Mouse (Mus musculus) C2C12 (cell line): ENCODE results near the gene Spocd1. TPM values are rescaled to one million over a fixed set of nuclear protein-coding genes. Genes with fewer than 3 reads are reported as not detected.

ENCODE experiments used
- H3K27me3 ChIP-seq: one replicate; pipeline ENCODE4 v1.6.1; 2011; ENCODE audit not compliant: control insufficient read depth, insufficient read depth, insufficient read length
- H3K36me3 ChIP-seq: one replicate; pipeline ENCODE4 v1.6.1; 2011; ENCODE audit not compliant: control insufficient read depth, insufficient read depth
- H3K4me3 ChIP-seq: one replicate; pipeline ENCODE4 v1.5.1; 2011; ENCODE audit warnings: mild to moderate bottlenecking, control low read depth; ENCODE audit not compliant: poor library complexity, insufficient read depth, severe bottlenecking
- H3K79me2 ChIP-seq: one replicate; pipeline ENCODE4 v1.6.1; 2011; ENCODE audit not compliant: control insufficient read depth, insufficient read depth
- H3K79me3 ChIP-seq: one replicate; pipeline ENCODE4 v1.6.1; 2011; ENCODE audit warnings: low read depth, control low read depth
- H3ac ChIP-seq: one replicate; pipeline ENCODE3; 2011; ENCODE audit warnings: low read depth; ENCODE audit not compliant: control insufficient read depth, insufficient read length
- CEBPB ChIP-seq: IDR thresholded peaks from one replicate; pipeline ENCODE4 v1.6.1; 2011; ENCODE audit warnings: low read depth, mild to moderate bottlenecking, control low read depth, moderate library complexity
- CTCF ChIP-seq: IDR thresholded peaks from one replicate; pipeline ENCODE4 v1.5.1; 2011; ENCODE audit not compliant: control insufficient read depth, insufficient read depth, insufficient read length
- FOSL1 ChIP-seq: IDR thresholded peaks from one replicate; pipeline ENCODE4 v1.8.0; 2011; ENCODE audit warnings: mild to moderate bottlenecking, low read length; ENCODE audit not compliant: poor library complexity, insufficient read depth, severe bottlenecking
- MAX ChIP-seq: IDR thresholded peaks from one replicate; pipeline ENCODE4 v1.6.1; 2011; ENCODE audit warnings: mild to moderate bottlenecking, control low read depth
- MYOD1 ChIP-seq: IDR thresholded peaks from one replicate; pipeline ENCODE4 v1.6.1; 2011; ENCODE audit warnings: low read depth; ENCODE audit not compliant: control insufficient read depth, insufficient read length
- MYOG ChIP-seq: IDR thresholded peaks from one replicate; pipeline ENCODE4 v1.6.1; 2011; ENCODE audit not compliant: control insufficient read depth, insufficient read length; ENCODE audit errors: extremely low read depth
- USF1 ChIP-seq: IDR thresholded peaks from one replicate; pipeline ENCODE4 v1.6.1; 2011; ENCODE audit warnings: low read depth, mild to moderate bottlenecking, control low read depth, moderate library complexity
- long read RNA-seq, 2 experiments: library from polyadenylated mRNA; unstranded; transcript quantifications; one replicate each; pipeline ENCODE4 v2.0.0; 2019 to 2020
- polyA plus RNA-seq: library from polyadenylated mRNA; unstranded; fragments of >200 nt; fragmentation: generic; extraction: Trizol; gene quantifications from one replicate; pipeline ENCODE4 v1.2.1, GENCODE M21; 2012; ENCODE audit warnings: missing spikeins

Spocd1 gene
- 0.02 TPM for polyA plus RNA-seq
- long read RNA-seq, experiment 1, result 0 reads
- long read RNA-seq, experiment 2, result 0 reads

- no peaks in the 10 kb centered on the region for H3K27me3 ChIP-seq
- H3ac ChIP-seq, result peak within 1 kb of the TSS; percentile 30
- no peaks in the 10 kb centered on the region for H3K79me3 ChIP-seq
- no peak within 1 kb of the TSS for H3K4me3 ChIP-seq
- no peaks in the 10 kb centered on the region for H3K36me3 ChIP-seq
- no peaks in the 10 kb centered on the region for H3K79me2 ChIP-seq
- TF ChIP-seq CTCF, result no peak
- no peak for TF ChIP-seq USF1
- no peak for TF ChIP-seq MYOD1
- no peak for TF ChIP-seq FOSL1
- TF ChIP-seq MAX, result no peak
- TF ChIP-seq MYOG, result no peak
- no peak for TF ChIP-seq CEBPB
Measured at GRCm38 (mm10) chr4:129928949-129929348, at the start of gene Spocd1. Gene Spocd1, plus strand, starts transcription at chr4:129929249.

- H3K79me3 ChIP-seq, result no peaks in the 10 kb centered on the region
- no peak for TF ChIP-seq MYOG
- TF ChIP-seq CEBPB, result no peak
- no peak for TF ChIP-seq MAX
- no peak for TF ChIP-seq CTCF
- no peak for TF ChIP-seq USF1
- no peak for TF ChIP-seq FOSL1
- no peak for TF ChIP-seq MYOD1
- H3K27me3 ChIP-seq, result no peaks in the 10 kb centered on the region
- no peak overlapping the region for H3ac ChIP-seq
- H3K36me3 ChIP-seq, result no peaks in the 10 kb centered on the region
- H3K4me3 ChIP-seq, result no peak overlapping the region
- H3K79me2 ChIP-seq, result no peaks in the 10 kb centered on the region
Measured at GRCm38 (mm10) chr4:129880615-129881014, 48.4 kb upstream of the Spocd1 start.

- Histone ChIP-seq H3K79me2 (no peaks in the 10 kb centered on the region), H3ac (no peak overlapping the region), H3K27me3 (no peaks in the 10 kb centered on the region), H3K4me3 (no peak overlapping the region), H3K36me3 (no peaks in the 10 kb centered on the region), H3K79me3 (no peaks in the 10 kb centered on the region)
- TF ChIP-seq MYOD1 (no peak), CEBPB (no peak), USF1 (no peak), CTCF (no peak), FOSL1 (no peak), MAX (no peak), MYOG (no peak)
Measured at GRCm38 (mm10) chr4:129881661-129882060, 47.4 kb upstream of the Spocd1 start.

- Histone ChIP-seq H3K27me3 (no peaks in the 10 kb centered on the region), H3K79me3 (no peaks in the 10 kb centered on the region), H3ac (no peak overlapping the region), H3K79me2 (no peaks in the 10 kb centered on the region), H3K4me3 (no peak overlapping the region), H3K36me3 (no peaks in the 10 kb centered on the region)
- TF ChIP-seq USF1 (no peak), CTCF (no peak), MYOG (no peak), FOSL1 (no peak), MAX (no peak), CEBPB (no peak), MYOD1 (no peak)
Measured at GRCm38 (mm10) chr4:129882555-129883293, 46.3 kb upstream of the Spocd1 start.

- no peak for TF ChIP-seq USF1
- TF ChIP-seq MAX, result no peak
- no peak for TF ChIP-seq MYOG
- no peak for TF ChIP-seq FOSL1
- no peak for TF ChIP-seq CEBPB
- TF ChIP-seq CTCF, result no peak
- no peak for TF ChIP-seq MYOD1
- no peaks in the 10 kb centered on the region for H3K79me2 ChIP-seq
- no peaks in the 10 kb centered on the region for H3K27me3 ChIP-seq
- H3K4me3 ChIP-seq, result no peak overlapping the region
- no peaks in the 10 kb centered on the region for H3K79me3 ChIP-seq
- no peak overlapping the region for H3ac ChIP-seq
- no peaks in the 10 kb centered on the region for H3K36me3 ChIP-seq
Measured at GRCm38 (mm10) chr4:129884041-129884930, 44.8 kb upstream of the Spocd1 start.

GRCm38 (mm10) chr4:129889661-129890060 lies 39.4 kb upstream of the Spocd1 start:
- H3K36me3 ChIP-seq, result no peaks in the 10 kb centered on the region
- H3K79me2 ChIP-seq, result no peaks in the 10 kb centered on the region
- H3ac ChIP-seq, result no peak overlapping the region
- H3K27me3 ChIP-seq, result no peaks in the 10 kb centered on the region
- no peaks in the 10 kb centered on the region for H3K79me3 ChIP-seq
- TF ChIP-seq FOSL1 (no peak), MAX (no peak)
- no peak overlapping the region for H3K4me3 ChIP-seq
